Mouse (Mus musculus) liver, embryonic 14.5 days (tissue): ENCODE results near the gene Clint1.

Experiments
- CTCF ChIP-seq: IDR thresholded peaks from 2 replicates; pipeline ENCODE4 v1.5.1; 2016; ENCODE audit warnings: antibody characterized with exemption, low read depth, control low read depth
- EP300 ChIP-seq: IDR thresholded peaks from 2 replicates; pipeline ENCODE4 v1.6.1; 2016; ENCODE audit warnings: antibody characterized with exemption, low read depth

GRCm38 (mm10) chr11:45927456-45927855 is 75.6 kb downstream of the Clint1 start:
- TF ChIP-seq CTCF (no peak), EP300 (no peak)
